Mouse (Mus musculus) colon, adult 2 months (tissue): ENCODE data around the gene Vmn1r194. TPM values are rescaled to one million over a fixed set of nuclear protein-coding genes. Genes with fewer than 3 reads are reported as not detected.

Experiments used
- polyA plus RNA-seq: library from polyadenylated mRNA; depleted of rRNA; stranded (reverse); fragments of >200 nt; gene quantifications from 2 replicates; pipeline ENCODE4 v1.2.3, GENCODE M21; 2012; rRNA removed

Gene Vmn1r194
- not detected in 2 replicates for polyA plus RNA-seq

GRCm38 (mm10) chr13:22243915-22244314, at the start of gene Vmn1r194:
Gene Vmn1r194, plus strand, starts transcription at chr13:22244215.

GRCm38 (mm10) chr13:22223060-22223459, 21.0 kb upstream of the Vmn1r194 start, which contains the start of gene Vmn1r193:
Gene Vmn1r193, minus strand, starts transcription at chr13:22223160.

GRCm38 (mm10) chr13:22270222-22270621, 26.2 kb downstream of the Vmn1r194 start, which contains the start of gene Vmn1r195:
Gene Vmn1r195, plus strand, starts transcription at chr13:22270522.

GRCm38 (mm10) chr13:22289620-22290019, 45.6 kb downstream of the Vmn1r194 start, which contains the start of gene Vmn1r196:
Gene Vmn1r196, plus strand, starts transcription at chr13:22289920.

Other genes starting within 250 kb of the Vmn1r194 start
- 1.2 and 1.6 TPM in 2 replicates for gene Prss16, start 234.5 kb upstream of the Vmn1r194 start, polyA plus RNA-seq
- gene Hist1h2ah, start 208.6 kb upstream of the Vmn1r194 start, polyA plus RNA-seq: 37.2 and 61.6 TPM in 2 replicates
- 27.3 and 32.1 TPM in 2 replicates for gene Hist1h2bk, start 208.3 kb upstream of the Vmn1r194 start, polyA plus RNA-seq
- 12.2 and 15.0 TPM in 2 replicates for gene Hist1h4i, start 202.9 kb upstream of the Vmn1r194 start, polyA plus RNA-seq
- 7.1 and 13.4 TPM in 2 replicates for gene Hist1h2ag, start 201.3 kb upstream of the Vmn1r194 start, polyA plus RNA-seq
- 14.1 and 15.9 TPM in 2 replicates for gene Hist1h2bj, start 201.0 kb upstream of the Vmn1r194 start, polyA plus RNA-seq
- gene Vmn1r188, start 159.8 kb upstream of the Vmn1r194 start, polyA plus RNA-seq: not detected in 2 replicates
- gene Vmn1r189, start 138.4 kb upstream of the Vmn1r194 start, polyA plus RNA-seq: not detected in 2 replicates
- gene Vmn1r191, start 60.2 kb upstream of the Vmn1r194 start, polyA plus RNA-seq: not detected in 2 replicates
- gene Vmn1r192, start 53.1 kb upstream of the Vmn1r194 start, polyA plus RNA-seq: not detected in 2 replicates
- gene Vmn1r193, start 21.1 kb upstream of the Vmn1r194 start, polyA plus RNA-seq: not detected in 2 replicates
- gene Vmn1r195, start 26.3 kb downstream of the Vmn1r194 start, polyA plus RNA-seq: not detected in 2 replicates
- not detected in 2 replicates for gene Vmn1r196, start 45.7 kb downstream of the Vmn1r194 start, polyA plus RNA-seq
- gene Vmn1r197, start 80.4 kb downstream of the Vmn1r194 start, polyA plus RNA-seq: not detected in 2 replicates
- gene Vmn1r198, start 106.1 kb downstream of the Vmn1r194 start, polyA plus RNA-seq: not detected in 2 replicates
- not detected in 2 replicates for gene Vmn1r199, start 135.6 kb downstream of the Vmn1r194 start, polyA plus RNA-seq
- gene Vmn1r200, start 146.2 kb downstream of the Vmn1r194 start, polyA plus RNA-seq: not detected in 2 replicates
- gene Vmn1r201, start 227.7 kb downstream of the Vmn1r194 start, polyA plus RNA-seq: not detected in 2 replicates